Comparison of ENCODE assay signal across 8 mouse cellular contexts in the genomic region with DNA sequence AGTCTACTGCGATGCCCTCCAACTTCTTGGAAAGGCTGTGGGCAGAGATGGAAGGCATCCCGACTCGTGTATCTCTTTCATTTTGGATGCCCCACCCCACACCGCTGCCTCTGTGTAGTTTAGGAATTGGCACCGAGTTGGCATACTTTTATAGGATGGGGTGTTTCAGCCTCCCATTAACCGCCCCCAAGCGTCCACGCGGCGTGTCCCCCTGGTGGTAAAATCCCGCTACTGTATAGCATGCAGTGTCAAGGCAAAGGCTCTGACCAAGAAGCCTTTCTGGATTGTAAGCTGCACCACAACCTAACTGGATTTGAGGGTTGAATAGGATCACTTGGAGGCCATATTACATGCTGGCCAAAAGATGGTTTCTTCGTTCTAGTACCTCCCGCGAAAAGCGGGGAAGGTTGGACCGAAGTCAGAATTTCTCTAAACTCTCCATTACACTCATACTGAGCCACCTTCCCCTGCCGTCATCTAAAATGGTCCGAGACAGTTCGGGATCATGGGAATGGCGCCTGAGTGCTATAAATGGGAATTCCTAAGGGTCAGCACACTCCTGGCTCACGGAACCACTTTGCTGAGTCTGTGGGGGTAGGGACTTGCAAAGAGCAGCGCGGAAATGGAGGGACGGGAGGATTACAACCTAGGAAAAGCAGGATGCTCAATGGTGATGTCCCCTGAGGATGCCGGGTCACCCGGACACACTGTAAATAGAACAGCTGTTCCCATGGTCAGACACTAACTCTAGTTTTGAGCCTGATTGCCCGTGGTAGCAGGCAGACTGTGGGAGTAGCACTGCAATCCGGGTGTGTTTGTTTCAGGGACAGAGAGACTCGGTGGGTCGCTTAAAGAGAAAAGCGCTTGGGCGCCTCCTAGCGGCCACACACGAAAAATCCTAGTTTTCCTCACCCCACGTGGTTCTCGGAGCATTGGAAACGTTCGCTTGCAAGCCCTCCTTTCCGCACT. TPM values are rescaled to one million over a fixed set of nuclear protein-coding genes. Genes with fewer than 3 reads are reported as not detected.
A peak's percentile ranks its signal among the peaks of the same experiment; 100 is the strongest.
DNase-seq lines count a peak whose midpoint lies in the region; ATAC-seq and TF ChIP-seq lines count a peak whose summit lies in the region.

No protein-coding gene starts in this region.

- no peak overlapping the region for H3K9ac ChIP-seq in intestine, embryonic 16.5 days (ENCODE audit: low read depth, low read length)
- H3K9ac ChIP-seq in midbrain, postnatal 0 days (replicated peaks; ENCODE audit: low read length, poor library complexity, severe bottlenecking): 0 out of 2 replicates have a peak overlapping the region, but pooled peaks have one; percentile 33
- H3K9ac ChIP-seq in stomach, embryonic 14.5 days (replicated peaks; ENCODE audit: low read depth, low read length): no peak overlapping the region; the same call in 1 of the 2 replicates

- peak; percentile 82 for TF ChIP-seq CTCF in midbrain, postnatal 0 days (IDR thresholded peaks at IDR 0.05)

- ATAC-seq in intestine, embryonic 16.5 days: peak; percentile 81
- peak; percentile 74 for ATAC-seq in midbrain, postnatal 0 days (ENCODE audit: low FRiP score)
- peak; percentile 34; the same call in 1 of the 2 replicates for ATAC-seq in stomach, embryonic 14.5 days (ENCODE audit: insufficient number of reproducible peaks, insufficient read depth, low FRiP score, low read depth)

- no peak overlapping the region for H3K27ac ChIP-seq in intestine, embryonic 16.5 days (ENCODE audit: low read length)
- H3K27ac ChIP-seq in midbrain, postnatal 0 days (ENCODE audit: low read depth, low read length): no peak overlapping the region
- no peak overlapping the region for H3K27ac ChIP-seq in stomach, embryonic 14.5 days (ENCODE audit: low read length)

- peak overlapping the region; percentile 53 for H3K4me2 ChIP-seq in intestine, embryonic 16.5 days (ENCODE audit: low read depth, low read length)
- peak overlapping the region; percentile 57 for H3K4me2 ChIP-seq in midbrain, postnatal 0 days (ENCODE audit: low read depth, low read length, poor library complexity, severe bottlenecking)
- H3K4me2 ChIP-seq in stomach, embryonic 14.5 days (replicated peaks; ENCODE audit: low read depth, low read length): peak overlapping the region; percentile 42

- intact Hi-C loops in gastrocnemius, postnatal 14 days (cut with DNase I; ENCODE audit: low total_unique reads): loop anchor here (2.0 to 5.0 kb wide), 2 partner anchors 220 to 541 kb away; no protein-coding TSS in a partner anchor

- H3K9me3 ChIP-seq in intestine, embryonic 16.5 days (ENCODE audit: control insufficient read depth, low read length): no peaks in the 10 kb centered on the region
- H3K9me3 ChIP-seq in midbrain, postnatal 0 days (ENCODE audit: low read length): no peaks in the 10 kb centered on the region
- no peaks in the 10 kb centered on the region for H3K9me3 ChIP-seq in stomach, embryonic 14.5 days (ENCODE audit: control insufficient read depth, low read depth, low read length)

- DNase-seq in urinary bladder, postnatal 36 days (ENCODE audit: low spot score in 2 of 2): peak; percentile 20 to 35
- no peak for DNase-seq in urinary bladder, adult 2 months (ENCODE audit: low spot score)
- peak; percentile 58 to 62 for DNase-seq in cerebellum, postnatal 36 days
- DNase-seq in gastrocnemius, postnatal 14 days: peak; percentile 60
- DNase-seq in liver: peak; percentile 64
- DNase-seq in midbrain, postnatal 0 days (ENCODE audit: low spot score): peak; percentile 91

- no peaks in the 10 kb centered on the region for H3K36me3 ChIP-seq in intestine, embryonic 16.5 days (ENCODE audit: control insufficient read depth, insufficient read depth, low read length)
- no peaks in the 10 kb centered on the region for H3K36me3 ChIP-seq in midbrain, postnatal 0 days (ENCODE audit: insufficient read depth, low read length)
- H3K36me3 ChIP-seq in stomach, embryonic 14.5 days (ENCODE audit: control insufficient read depth, insufficient read depth, low read length): no peaks in the 10 kb centered on the region

- 2% methylated on average over 39 of the region's 39 CpGs for WGBS in intestine, embryonic 16.5 days
- 2% methylated on average over 39 of the region's 39 CpGs for WGBS in midbrain, postnatal 0 days
- 2% methylated on average over 39 of the region's 39 CpGs for WGBS in stomach, embryonic 14.5 days

- H3K27me3 ChIP-seq in intestine, embryonic 16.5 days (replicated peaks; ENCODE audit: control insufficient read depth, insufficient read depth, low read length): peaks cover 47% of the 10 kb centered on the region
- peaks cover 67% of the 10 kb centered on the region for H3K27me3 ChIP-seq in midbrain, postnatal 0 days (ENCODE audit: insufficient read depth, low read length)
- H3K27me3 ChIP-seq in stomach, embryonic 14.5 days (ENCODE audit: control insufficient read depth, insufficient read depth, low read length): peaks cover 48% of the 10 kb centered on the region

- H3K4me1 ChIP-seq in intestine, embryonic 16.5 days (ENCODE audit: control insufficient read depth, insufficient read depth, low read length): peaks cover 4% of the 10 kb centered on the region
- peaks cover 3% of the 10 kb centered on the region; the same call in 1 of the 2 replicates for H3K4me1 ChIP-seq in midbrain, postnatal 0 days (ENCODE audit: insufficient read depth, low read length)
- no peaks in the 10 kb centered on the region for H3K4me1 ChIP-seq in stomach, embryonic 14.5 days (ENCODE audit: control insufficient read depth, insufficient read depth, low read length)

- peak overlapping the region; percentile 34 for H3K4me3 ChIP-seq in intestine, embryonic 16.5 days (ENCODE audit: low read length)
- H3K4me3 ChIP-seq in midbrain, postnatal 0 days (ENCODE audit: low read depth, low read length): peak overlapping the region; percentile 33
- peak overlapping the region; percentile 26 for H3K4me3 ChIP-seq in stomach, embryonic 14.5 days (ENCODE audit: low read depth, low read length)

RNA-seq across cellular contexts. Expression of gene Nkx2-2, which starts 15.7 kb away (rescaled TPM):
- not detected in 2 replicates for polyA plus RNA-seq in urinary bladder, adult 2 months (2012; rRNA removed)
- under 1 TPM in 1 of 2 experiments, not detected in 1; 0.18 TPM for total RNA-seq in gastrocnemius, postnatal 14 days (2021)
- polyA plus RNA-seq in intestine, embryonic 16.5 days (2015; fragmentation: Nextera tagmentation; extraction: Ambion mirVana): 1.2 and 2.2 TPM in 2 replicates
- 25.8 and 34.8 TPM in 2 replicates for total RNA-seq in midbrain, postnatal 0 days (2014; rRNA removed)
- 11.8 and 12.9 TPM in 2 replicates for polyA plus RNA-seq in midbrain, postnatal 0 days (2015; fragmentation: Nextera tagmentation; extraction: Ambion mirVana)
- polyA plus RNA-seq in stomach, embryonic 14.5 days (2014; fragmentation: Nextera tagmentation; extraction: Ambion mirVana): 0.14 and 1.8 TPM in 2 replicates
